Mouse (Mus musculus) erythroid progenitor cell, adult 5-6 weeks (primary cell): Measurements from ENCODE around the gene Prss41. TPM values are rescaled to one million over a fixed set of nuclear protein-coding genes. Genes with fewer than 3 reads are reported as not detected.
"Not testable (repeated sequence)": the region's sequence is repeated elsewhere in the genome, so short reads cannot be mapped to it uniquely, and the experiment has no call there.

Experiments used
- ATAC-seq: replicated peaks from 2 replicates; pipeline ENCODE4 v1.8.0; 2016; ENCODE audit warnings: moderate number of reproducible peaks, mild to moderate bottlenecking, moderate TSS enrichment, inconsistent platforms; ENCODE audit not compliant: poor library complexity, low FRiP score, severe bottlenecking
- total RNA-seq, 2 experiments: library from RNA; stranded (forward) in 1 of 2; stranded (reverse) in 1 of 2; fragments of 150-400 nt in 1 of 2; fragments of 186-747, 209-891 nt in 1 of 2; gene quantifications; 2 replicates each; pipeline versions ENCODE4 v1.2.3 to v1.2.4; 2015 to 2017; ENCODE audit warnings: low replicate concordance in 2 of 2

Prss41 gene
- total RNA-seq (2015; ENCODE audit: low replicate concordance) (not detected in 2 replicates), total RNA-seq (2017; ENCODE audit: low replicate concordance) (not detected in 2 replicates)

- peak; percentile 60 for ATAC-seq
Observed at GRCm38 (mm10) chr17:23843812-23844273, at the start of gene Prss41, which contains the start of gene Prss32. Gene Prss41, minus strand, starts transcription at chr17:23844172. Gene Prss32, plus strand, starts transcription at chr17:23843855.

- not testable (repeated sequence) for ATAC-seq
Observed at GRCm38 (mm10) chr17:23880576-23880975, 36.6 kb upstream of the Prss41 start, which contains the start of the genes Dcpp1 and Dcpp2. Gene Dcpp1, plus strand, starts transcription at chr17:23880876. Gene Dcpp2, plus strand, starts transcription at chr17:23880880.

GRCm38 (mm10) chr17:23877166-23877565 is 33.2 kb upstream of the Prss41 start:
- ATAC-seq: no peak

GRCm38 (mm10) chr17:23876741-23877140 is 32.8 kb upstream of the Prss41 start:
- ATAC-seq: no peak

- ATAC-seq: no peak
Observed at GRCm38 (mm10) chr17:23873884-23874856, 30.2 kb upstream of the Prss41 start.

GRCm38 (mm10) chr17:23868513-23868912 is 24.5 kb upstream of the Prss41 start:
- no peak for ATAC-seq

GRCm38 (mm10) chr17:23867756-23868155 is 23.8 kb upstream of the Prss41 start, which contains the start of gene Prss21:
Gene Prss21, plus strand, starts transcription at chr17:23868056.
- no peak for ATAC-seq

- ATAC-seq: no peak
Observed at GRCm38 (mm10) chr17:23862926-23863325, 19.0 kb upstream of the Prss41 start.

GRCm38 (mm10) chr17:23857913-23858312 is 13.9 kb upstream of the Prss41 start:
- no peak for ATAC-seq

- no peak for ATAC-seq
Observed at GRCm38 (mm10) chr17:23857193-23857592, 13.2 kb upstream of the Prss41 start.

GRCm38 (mm10) chr17:23854229-23854765 is 10.3 kb upstream of the Prss41 start:
- no peak for ATAC-seq

GRCm38 (mm10) chr17:23853292-23853691 is 9.3 kb upstream of the Prss41 start:
- ATAC-seq: peak; percentile 80

- no peak for ATAC-seq
Observed at GRCm38 (mm10) chr17:23850853-23851749, 7.1 kb upstream of the Prss41 start.

- ATAC-seq: no peak
Observed at GRCm38 (mm10) chr17:23850028-23850427, 6.1 kb upstream of the Prss41 start.

- ATAC-seq: no peak
Observed at GRCm38 (mm10) chr17:23843141-23843811, 696 bp downstream of the Prss41 start.

GRCm38 (mm10) chr17:23841145-23841544 is 2.8 kb downstream of the Prss41 start:
- ATAC-seq: peak; percentile 71

- no peak for ATAC-seq
Observed at GRCm38 (mm10) chr17:23836006-23836575, 7.9 kb downstream of the Prss41 start, which contains the start of gene Prss33. Gene Prss33, minus strand, starts transcription at chr17:23836056.

GRCm38 (mm10) chr17:23831201-23831600 is 12.8 kb downstream of the Prss41 start:
- no peak for ATAC-seq
